Mouse (Mus musculus): ENCODE results near the gene Olfr509.

GRCm38 (mm10) chr7:108614110-108614509, 37.6 kb downstream of the Olfr509 start:
- TF ChIP-seq CTCF (IDR thresholded peaks at IDR 0.05; ENCODE audit: insufficient read depth, low read depth, low read length) (no peak), POLR2A (IDR thresholded peaks at IDR 0.05; ENCODE audit: insufficient read depth, low read depth, low read length) (no peak)
